Mouse (Mus musculus): ENCODE measurements around the gene Med25. TPM values are rescaled to one million over a fixed set of nuclear protein-coding genes. Genes with fewer than 3 reads are reported as not detected.

Gene Med25
- polyA plus RNA-seq, 1 experiment from 2014 or later, result 97.3 TPM

GRCm38 (mm10) chr7:44867802-44868201, 24.7 kb downstream of the Med25 start:
- H3K4me1 ChIP-seq (replicated peaks; ENCODE audit: control insufficient read depth, insufficient read depth, low read length), result peaks cover 47% of the 10 kb centered on the region
- peak overlapping the region; percentile 96 for H3K4me3 ChIP-seq (ENCODE audit: low read length)
- peak overlapping the region; percentile 70 for H3K27ac ChIP-seq (ENCODE audit: low read length)
- no peak for ATAC-seq (ENCODE audit: low read depth)
- H3K36me3 ChIP-seq (ENCODE audit: control insufficient read depth, insufficient read depth, low read length), result peaks cover 29% of the 10 kb centered on the region
- 20% methylated on average over 9 of the region's 9 CpGs for WGBS
- peak overlapping the region; percentile 100 for H3K9ac ChIP-seq (ENCODE audit: low read length)
- H3K27me3 ChIP-seq (ENCODE audit: control insufficient read depth, insufficient read depth, low read depth, low read length), result no peaks in the 10 kb centered on the region
- H3K4me2 ChIP-seq (ENCODE audit: low read depth, low read length), result peak overlapping the region; percentile 65
- no peaks in the 10 kb centered on the region for H3K9me3 ChIP-seq (ENCODE audit: control insufficient read depth, low read length)

GRCm38 (mm10) chr7:44867010-44867702, 25.4 kb downstream of the Med25 start:
- peaks cover 47% of the 10 kb centered on the region for H3K4me1 ChIP-seq (replicated peaks; ENCODE audit: control insufficient read depth, insufficient read depth, low read length)
- peak overlapping the region; percentile 70 for H3K27ac ChIP-seq (ENCODE audit: low read length)
- H3K9me3 ChIP-seq (ENCODE audit: control insufficient read depth, low read length), result no peaks in the 10 kb centered on the region
- H3K27me3 ChIP-seq (ENCODE audit: control insufficient read depth, insufficient read depth, low read depth, low read length), result no peaks in the 10 kb centered on the region
- peak overlapping the region; percentile 65 for H3K4me2 ChIP-seq (ENCODE audit: low read depth, low read length)
- H3K36me3 ChIP-seq (ENCODE audit: control insufficient read depth, insufficient read depth, low read length), result peaks cover 35% of the 10 kb centered on the region
- WGBS, result 33% methylated on average over 19 of the region's 19 CpGs
- ATAC-seq (ENCODE audit: low read depth), result no peak
- H3K9ac ChIP-seq (ENCODE audit: low read length), result peak overlapping the region; percentile 100
- peak overlapping the region; percentile 96 for H3K4me3 ChIP-seq (ENCODE audit: low read length)

GRCm38 (mm10) chr7:44866276-44867009, 26.1 kb downstream of the Med25 start:
- Histone ChIP-seq H3K9me3 (ENCODE audit: control insufficient read depth, low read length) (no peaks in the 10 kb centered on the region), H3K4me3 (ENCODE audit: low read length) (peak overlapping the region; percentile 12), H3K36me3 (ENCODE audit: control insufficient read depth, insufficient read depth, low read length) (peaks cover 35% of the 10 kb centered on the region), H3K4me2 (ENCODE audit: low read depth, low read length) (peak overlapping the region; percentile 65), H3K27me3 (ENCODE audit: control insufficient read depth, insufficient read depth, low read depth, low read length) (no peaks in the 10 kb centered on the region), H3K27ac (ENCODE audit: low read length) (peak overlapping the region; percentile 70), H3K4me1 (replicated peaks; ENCODE audit: control insufficient read depth, insufficient read depth, low read length) (peaks cover 47% of the 10 kb centered on the region), H3K9ac (ENCODE audit: low read length) (peak overlapping the region; percentile 100)
- ATAC-seq (ENCODE audit: low read depth), result peak; percentile 17
- WGBS, result 36% methylated on average over 15 of the region's 15 CpGs

DNA sequence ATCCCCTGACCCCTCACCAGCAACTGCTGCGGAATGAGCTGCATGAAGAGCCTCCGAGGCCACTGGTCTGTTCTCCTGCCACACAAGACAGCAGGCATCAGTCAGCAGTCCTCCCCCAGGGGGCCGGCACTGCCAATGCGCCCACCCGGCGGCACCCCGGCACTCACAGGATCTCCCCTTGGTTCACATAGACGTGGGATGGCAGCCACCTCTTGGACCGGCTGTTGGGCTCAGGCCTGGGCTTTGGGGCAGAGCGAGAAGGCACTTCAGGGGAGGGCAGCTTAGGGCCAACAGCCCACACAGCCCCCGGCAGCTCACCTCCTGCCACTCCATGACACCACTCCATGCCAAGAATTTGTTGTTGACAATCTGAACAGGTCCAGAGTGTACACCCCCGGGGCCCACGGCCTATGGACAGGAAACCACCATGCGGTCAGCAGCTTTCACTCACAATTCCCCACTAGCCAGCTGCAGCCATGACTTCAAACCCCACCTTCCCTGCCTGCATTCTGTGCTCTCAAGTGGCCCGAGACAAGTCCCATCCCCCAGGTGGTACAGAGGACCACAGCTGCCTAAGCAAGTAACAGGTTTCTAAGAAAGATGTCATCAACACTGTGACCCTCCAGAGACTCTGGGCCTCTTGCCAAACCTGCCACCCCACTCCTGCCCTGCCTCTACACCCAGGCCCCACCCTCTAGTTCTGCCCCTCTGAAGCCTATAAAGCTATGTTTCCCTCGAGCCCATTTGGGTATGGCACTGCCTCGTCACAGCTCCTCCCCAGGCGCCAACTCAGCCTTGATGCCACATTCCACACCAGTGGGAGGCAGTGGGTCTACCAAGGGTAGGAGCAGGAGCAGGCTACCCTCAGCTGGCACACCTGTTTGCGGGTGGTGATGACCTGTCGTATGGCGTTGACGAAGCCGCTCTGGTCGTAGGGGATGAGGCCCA, 27.6 kb downstream of the Med25 start:
- H3K4me1 ChIP-seq (replicated peaks; ENCODE audit: control insufficient read depth, insufficient read depth, low read length), result peaks cover 46% of the 10 kb centered on the region
- peaks cover 35% of the 10 kb centered on the region for H3K36me3 ChIP-seq (ENCODE audit: control insufficient read depth, insufficient read depth, low read length)
- H3K27ac ChIP-seq (ENCODE audit: low read length), result peak overlapping the region; percentile 38
- no peak overlapping the region for H3K9ac ChIP-seq (ENCODE audit: low read length)
- H3K4me2 ChIP-seq (ENCODE audit: low read depth, low read length), result no peak overlapping the region
- H3K9me3 ChIP-seq (ENCODE audit: control insufficient read depth, low read length), result no peaks in the 10 kb centered on the region
- no peak overlapping the region for H3K4me3 ChIP-seq (ENCODE audit: low read length)
- H3K27me3 ChIP-seq (ENCODE audit: control insufficient read depth, insufficient read depth, low read depth, low read length), result no peaks in the 10 kb centered on the region
- no peak for ATAC-seq (ENCODE audit: low read depth)
- WGBS, result 69% methylated on average over 24 of the region's 24 CpGs

- Histone ChIP-seq H3K27ac (ENCODE audit: low read length) (no peak overlapping the region), H3K4me1 (replicated peaks; ENCODE audit: control insufficient read depth, insufficient read depth, low read length) (peaks cover 46% of the 10 kb centered on the region), H3K9ac (ENCODE audit: low read length) (no peak overlapping the region), H3K4me2 (ENCODE audit: low read depth, low read length) (no peak overlapping the region), H3K9me3 (ENCODE audit: control insufficient read depth, low read length) (no peaks in the 10 kb centered on the region), H3K4me3 (ENCODE audit: low read length) (no peak overlapping the region), H3K27me3 (ENCODE audit: control insufficient read depth, insufficient read depth, low read depth, low read length) (no peaks in the 10 kb centered on the region), H3K36me3 (ENCODE audit: control insufficient read depth, insufficient read depth, low read length) (peaks cover 35% of the 10 kb centered on the region)
- no peak for ATAC-seq (ENCODE audit: low read depth)
- WGBS, result 77% methylated on average over 11 of the region's 11 CpGs
These were observed 28.5 kb downstream of the Med25 start for GRCm38 (mm10) chr7:44863982-44864494.

DNA sequence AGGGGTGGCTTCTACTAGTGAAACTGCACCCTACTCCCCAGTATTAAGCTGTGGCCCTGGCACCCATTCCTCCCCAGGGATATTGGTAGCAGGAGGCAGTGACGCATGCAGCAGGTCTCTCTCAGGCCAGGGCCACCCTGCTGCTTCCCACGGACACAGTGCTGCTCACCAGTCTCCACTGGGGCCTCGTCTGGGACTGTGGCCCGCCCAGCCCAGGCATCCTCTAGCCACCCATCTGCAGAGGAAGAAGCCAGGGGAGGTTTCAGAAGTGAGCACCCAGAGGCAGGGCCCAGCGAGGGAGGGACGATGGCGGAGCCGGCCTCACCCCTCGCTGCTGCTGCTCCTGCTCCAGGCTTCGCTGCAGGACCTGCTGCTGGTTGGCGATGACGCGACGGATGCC, 29.3 kb downstream of the Med25 start:
- no peak for ATAC-seq (ENCODE audit: low read depth)
- H3K27me3 ChIP-seq (ENCODE audit: control insufficient read depth, insufficient read depth, low read depth, low read length), result no peaks in the 10 kb centered on the region
- H3K4me3 ChIP-seq (ENCODE audit: low read length), result no peak overlapping the region
- no peak overlapping the region for H3K9ac ChIP-seq (ENCODE audit: low read length)
- H3K4me1 ChIP-seq (replicated peaks; ENCODE audit: control insufficient read depth, insufficient read depth, low read length), result peaks cover 46% of the 10 kb centered on the region
- H3K36me3 ChIP-seq (ENCODE audit: control insufficient read depth, insufficient read depth, low read length), result peaks cover 35% of the 10 kb centered on the region
- H3K27ac ChIP-seq (ENCODE audit: low read length), result no peak overlapping the region
- H3K4me2 ChIP-seq (ENCODE audit: low read depth, low read length), result no peak overlapping the region
- H3K9me3 ChIP-seq (ENCODE audit: control insufficient read depth, low read length), result no peaks in the 10 kb centered on the region
- WGBS, result 88% methylated on average over 14 of the region's 14 CpGs

DNA sequence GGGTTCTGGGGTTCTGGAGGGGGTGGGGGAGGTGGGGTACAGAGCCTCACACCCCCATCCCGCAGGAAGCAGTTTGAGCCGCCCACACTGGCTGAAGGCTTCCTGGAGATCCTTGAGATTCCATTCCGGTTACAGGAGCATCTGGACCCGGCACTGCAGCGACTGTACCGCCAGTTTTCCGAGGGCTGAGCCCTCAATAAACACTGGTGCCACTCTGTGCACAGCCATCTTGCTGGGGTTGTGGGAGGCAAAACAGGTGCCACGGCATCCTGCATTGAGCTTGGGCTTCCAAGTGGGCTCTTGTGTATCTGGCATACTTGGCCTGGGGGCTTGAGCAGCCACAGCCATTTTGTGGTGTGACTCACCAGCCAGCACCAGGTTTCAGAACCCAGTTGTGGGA, 30.1 kb downstream of the Med25 start:
- Histone ChIP-seq H3K4me2 (ENCODE audit: low read depth, low read length) (no peak overlapping the region), H3K27me3 (ENCODE audit: control insufficient read depth, insufficient read depth, low read depth, low read length) (no peaks in the 10 kb centered on the region), H3K9me3 (ENCODE audit: control insufficient read depth, low read length) (no peaks in the 10 kb centered on the region), H3K4me1 (replicated peaks; ENCODE audit: control insufficient read depth, insufficient read depth, low read length) (peaks cover 44% of the 10 kb centered on the region), H3K4me3 (ENCODE audit: low read length) (no peak overlapping the region), H3K27ac (ENCODE audit: low read length) (no peak overlapping the region), H3K36me3 (ENCODE audit: control insufficient read depth, insufficient read depth, low read length) (peaks cover 35% of the 10 kb centered on the region), H3K9ac (ENCODE audit: low read length) (no peak overlapping the region)
- 47% methylated on average over 8 of the region's 8 CpGs for WGBS
- ATAC-seq (ENCODE audit: low read depth), result no peak

- Histone ChIP-seq H3K9me3 (ENCODE audit: control insufficient read depth, low read length) (no peaks in the 10 kb centered on the region), H3K27ac (ENCODE audit: low read length) (no peak overlapping the region), H3K36me3 (ENCODE audit: control insufficient read depth, insufficient read depth, low read length) (peaks cover 35% of the 10 kb centered on the region), H3K4me1 (replicated peaks; ENCODE audit: control insufficient read depth, insufficient read depth, low read length) (peaks cover 38% of the 10 kb centered on the region), H3K4me2 (ENCODE audit: low read depth, low read length) (no peak overlapping the region), H3K9ac (ENCODE audit: low read length) (no peak overlapping the region), H3K4me3 (ENCODE audit: low read length) (no peak overlapping the region), H3K27me3 (ENCODE audit: control insufficient read depth, insufficient read depth, low read depth, low read length) (no peaks in the 10 kb centered on the region)
- WGBS, result 70% methylated on average over 14 of the region's 14 CpGs
- ATAC-seq (ENCODE audit: low read depth), result no peak
These were observed 31.1 kb downstream of the Med25 start for GRCm38 (mm10) chr7:44861429-44861816.
